Mouse (Mus musculus) midbrain, embryonic 14.5 days (tissue): ENCODE data around the gene Hpf1. TPM values are rescaled to one million over a fixed set of nuclear protein-coding genes. Genes with fewer than 3 reads are reported as not detected.
A peak's percentile ranks its signal among the peaks of the same experiment; 100 is the strongest.

Source experiments
- ATAC-seq: fragments of 200-750 bp; cut with Nextera tagmentation; 2 replicates; pipeline ENCODE4 v1.8.0; 2017; ENCODE audit warnings: moderate number of reproducible peaks, moderate library complexity; ENCODE audit not compliant: low FRiP score, low TSS enrichment
- DNase-seq: peaks from one replicate; pipeline ENCODE4 v3.0.0-alpha.2; 2015
- H3K27ac ChIP-seq: fragments of 300-500 bp; sonication (generic); replicated peaks from 2 replicates; pipeline ENCODE4 v1.5.1; 2014; ENCODE audit warnings: mild to moderate bottlenecking, low read depth, low read length, moderate library complexity
- H3K27me3 ChIP-seq: fragments of 300-500 bp; sonication (generic); 2 replicates; pipeline ENCODE4 v1.6.1; 2014; ENCODE audit warnings: low read length, control low read depth, mixed read lengths; ENCODE audit not compliant: control insufficient read depth, insufficient read depth
- H3K36me3 ChIP-seq: fragments of 300-500 bp; sonication (generic); 2 replicates; pipeline ENCODE4 v1.6.1; 2014; ENCODE audit warnings: low read length, control low read depth; ENCODE audit not compliant: control insufficient read depth, insufficient read depth
- H3K4me1 ChIP-seq: fragments of 300-500 bp; sonication (generic); 2 replicates; pipeline ENCODE4 v1.6.1; 2014; ENCODE audit warnings: mild to moderate bottlenecking, antibody characterized with exemption, low read length, control low read depth; ENCODE audit not compliant: control insufficient read depth, insufficient read depth
- H3K4me2 ChIP-seq: fragments of 300-500 bp; sonication (generic); 2 replicates; pipeline ENCODE4 v1.6.1; 2014; ENCODE audit warnings: mild to moderate bottlenecking, low read length, moderate library complexity
- H3K4me3 ChIP-seq: fragments of 300-500 bp; sonication (generic); replicated peaks from 2 replicates; pipeline ENCODE4 v1.5.1; 2014; ENCODE audit warnings: low read depth, low read length
- H3K9ac ChIP-seq: fragments of 300-500 bp; sonication (generic); replicated peaks from 2 replicates; pipeline ENCODE4 v1.6.1; 2014; ENCODE audit warnings: mild to moderate bottlenecking, low read length, moderate library complexity
- H3K9me3 ChIP-seq: fragments of 300-500 bp; sonication (generic); 2 replicates; pipeline ENCODE4 v1.6.1; 2016; ENCODE audit warnings: low read length, control low read depth, mixed read lengths; ENCODE audit not compliant: control insufficient read depth
- WGBS: fragments of 180-500 bp; shearing (Covaris S2); extraction: QIAGEN DNeasy Blood & Tissue Kit; methylation state at CpG from one replicate; pipeline ENCODE4 v1.1.7; 2014; 5-methylcytosine and 5-hydroxymethylcytosine counted together
- polyA plus RNA-seq: library from polyadenylated mRNA; unstranded; fragments of >200 nt; fragmentation: Nextera tagmentation; extraction: Ambion mirVana; gene quantifications from 2 replicates; pipeline ENCODE4 v1.2.1, GENCODE M21; 2014

The Hpf1 gene
- polyA plus RNA-seq, 1 experiment from 2014 or later = 95.8 TPM

DNA sequence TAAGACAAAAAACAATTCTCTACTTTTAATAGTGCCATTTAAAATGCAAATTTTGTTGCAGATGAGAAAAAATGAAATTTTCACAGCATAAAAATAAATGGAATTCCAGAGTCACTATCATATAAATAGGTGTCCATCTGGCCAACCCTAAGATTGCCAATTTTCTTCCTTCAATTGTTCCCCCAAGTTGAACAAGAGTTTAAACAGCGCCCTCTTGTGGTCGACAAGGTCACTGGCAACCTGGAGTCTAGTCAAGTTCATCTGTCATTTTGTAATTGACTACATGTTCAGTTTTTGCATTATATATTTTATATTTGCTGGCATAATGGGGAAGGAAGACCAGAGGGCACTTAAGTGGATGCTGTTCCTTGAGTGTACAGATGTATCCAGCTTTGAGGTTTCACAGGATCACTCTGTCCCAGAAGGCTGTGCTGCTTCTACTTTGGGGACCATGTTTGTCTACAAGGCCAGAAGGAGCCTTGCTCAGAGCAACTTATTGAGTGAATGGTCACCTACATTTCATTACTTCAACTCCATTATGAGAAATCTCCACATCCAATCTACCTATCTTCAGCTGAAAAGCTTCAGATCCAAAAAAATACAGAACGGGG is 24.6 kb upstream of the Hpf1 start:
- H3K4me2 ChIP-seq = no peak overlapping the region
- H3K36me3 ChIP-seq = no peaks in the 10 kb centered on the region
- peak; percentile 92 for DNase-seq
- H3K27me3 ChIP-seq = no peaks in the 10 kb centered on the region
- no peak overlapping the region for H3K4me3 ChIP-seq
- no peak overlapping the region for H3K9ac ChIP-seq
- no peak overlapping the region for H3K27ac ChIP-seq
- H3K9me3 ChIP-seq = no peaks in the 10 kb centered on the region
- 32% methylated on average over 3 of the region's 3 CpGs for WGBS
- H3K4me1 ChIP-seq = no peaks in the 10 kb centered on the region
- ATAC-seq = no peak; the same call in 1 of the 2 replicates

DNA sequence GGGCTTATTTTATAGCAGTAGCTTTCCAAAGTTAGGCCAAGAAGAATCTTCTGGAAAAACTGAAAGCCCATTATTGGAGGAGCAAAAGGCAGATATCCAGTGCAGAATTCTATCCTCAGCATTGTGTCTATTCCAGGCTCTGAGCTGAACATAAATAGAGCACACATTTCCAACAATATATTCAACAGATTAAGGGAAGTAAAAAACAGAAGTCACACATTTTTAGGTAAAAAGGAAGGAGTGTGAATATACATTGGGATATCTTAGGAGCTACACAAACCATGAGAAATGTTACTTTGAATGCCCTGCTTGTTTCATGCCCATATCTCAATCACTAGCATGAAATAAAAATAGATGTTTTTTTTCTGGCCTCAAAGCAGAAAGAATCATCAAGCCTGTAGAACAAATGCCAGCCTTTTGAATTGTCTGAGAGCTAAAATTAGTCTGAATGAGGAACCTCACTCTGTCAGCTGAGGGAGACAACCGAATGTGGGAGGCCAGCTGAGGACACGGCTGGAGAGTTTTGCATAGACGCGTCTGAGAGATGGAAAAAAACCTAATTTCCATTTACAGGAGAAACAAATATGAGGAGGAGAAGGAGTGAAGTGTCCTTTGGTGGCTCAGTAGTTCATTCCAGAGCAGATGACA is 22.6 kb upstream of the Hpf1 start:
- ATAC-seq (no peak), DNase-seq (no peak)
- Histone ChIP-seq H3K27me3 (no peaks in the 10 kb centered on the region), H3K4me1 (no peaks in the 10 kb centered on the region), H3K9me3 (no peaks in the 10 kb centered on the region), H3K4me2 (no peak overlapping the region), H3K4me3 (no peak overlapping the region), H3K9ac (no peak overlapping the region), H3K36me3 (no peaks in the 10 kb centered on the region), H3K27ac (no peak overlapping the region)
- WGBS = 67% methylated on average over 4 of the region's 4 CpGs

DNA sequence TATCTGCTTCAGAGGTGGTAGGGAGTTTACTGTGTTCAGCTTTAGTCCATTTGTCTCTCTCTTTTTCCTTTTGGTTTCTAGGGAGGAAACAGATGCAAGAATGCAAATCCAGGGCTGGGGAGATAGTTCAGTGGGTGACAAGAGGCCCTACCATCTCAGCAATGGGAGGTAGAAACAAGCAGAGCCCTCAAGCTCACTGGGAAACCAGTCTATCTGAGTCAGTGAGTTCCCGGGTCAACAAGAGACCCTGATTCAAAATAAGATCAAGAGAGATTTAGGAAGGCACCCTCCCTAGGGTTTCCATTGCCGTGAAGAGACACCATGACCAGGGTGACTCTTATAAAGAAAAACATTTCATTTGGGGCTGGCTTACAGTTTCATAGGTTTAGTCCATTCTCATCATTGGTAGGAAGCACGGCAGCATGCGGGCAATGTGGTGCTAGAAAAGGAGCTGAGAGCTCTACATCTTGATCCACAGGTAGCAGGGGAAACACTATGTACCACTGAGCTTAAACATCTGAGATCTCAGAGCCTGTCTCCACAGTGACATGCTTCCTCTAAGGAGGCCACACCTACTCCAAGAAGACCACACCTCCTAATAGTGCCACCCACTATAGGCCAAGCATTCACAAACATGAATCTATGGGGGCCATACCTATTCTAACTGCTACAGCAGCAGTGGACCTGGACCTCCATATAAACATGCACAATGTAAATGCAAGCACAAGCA is 21.8 kb upstream of the Hpf1 start:
- ATAC-seq = no peak
- Histone ChIP-seq H3K4me1 (no peaks in the 10 kb centered on the region), H3K27ac (no peak overlapping the region), H3K4me2 (no peak overlapping the region), H3K36me3 (no peaks in the 10 kb centered on the region), H3K9ac (no peak overlapping the region), H3K9me3 (no peaks in the 10 kb centered on the region), H3K27me3 (no peaks in the 10 kb centered on the region), H3K4me3 (no peak overlapping the region)
- no peak for DNase-seq
- WGBS = 89% methylated on average over 4 of the region's 4 CpGs

DNA sequence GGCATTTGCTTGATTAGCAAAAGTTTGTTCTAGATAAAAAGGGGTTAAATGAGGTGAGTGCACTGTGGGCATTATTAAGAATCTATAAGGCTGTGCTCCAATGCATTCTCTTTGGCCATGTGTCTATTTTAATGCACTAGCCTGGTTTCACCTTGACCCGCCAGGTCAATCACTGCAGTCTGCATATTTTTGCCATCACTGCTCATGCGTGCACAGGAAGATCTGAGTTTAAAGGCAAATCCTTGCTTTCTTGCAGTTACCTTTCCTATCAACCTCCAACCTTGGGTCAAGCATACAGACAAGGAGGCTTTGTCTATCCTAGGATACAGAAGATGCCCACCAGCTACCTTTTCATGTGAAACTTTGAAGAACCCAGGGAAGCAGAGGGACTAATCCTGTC is 20.5 kb upstream of the Hpf1 start:
- DNase-seq (no peak), ATAC-seq (no peak)
- Histone ChIP-seq H3K4me3 (no peak overlapping the region), H3K27me3 (no peaks in the 10 kb centered on the region), H3K4me1 (no peaks in the 10 kb centered on the region), H3K36me3 (no peaks in the 10 kb centered on the region), H3K9ac (no peak overlapping the region), H3K4me2 (no peak overlapping the region), H3K27ac (no peak overlapping the region), H3K9me3 (no peaks in the 10 kb centered on the region)
- WGBS = 88% methylated on average over 2 of the region's 2 CpGs

DNA sequence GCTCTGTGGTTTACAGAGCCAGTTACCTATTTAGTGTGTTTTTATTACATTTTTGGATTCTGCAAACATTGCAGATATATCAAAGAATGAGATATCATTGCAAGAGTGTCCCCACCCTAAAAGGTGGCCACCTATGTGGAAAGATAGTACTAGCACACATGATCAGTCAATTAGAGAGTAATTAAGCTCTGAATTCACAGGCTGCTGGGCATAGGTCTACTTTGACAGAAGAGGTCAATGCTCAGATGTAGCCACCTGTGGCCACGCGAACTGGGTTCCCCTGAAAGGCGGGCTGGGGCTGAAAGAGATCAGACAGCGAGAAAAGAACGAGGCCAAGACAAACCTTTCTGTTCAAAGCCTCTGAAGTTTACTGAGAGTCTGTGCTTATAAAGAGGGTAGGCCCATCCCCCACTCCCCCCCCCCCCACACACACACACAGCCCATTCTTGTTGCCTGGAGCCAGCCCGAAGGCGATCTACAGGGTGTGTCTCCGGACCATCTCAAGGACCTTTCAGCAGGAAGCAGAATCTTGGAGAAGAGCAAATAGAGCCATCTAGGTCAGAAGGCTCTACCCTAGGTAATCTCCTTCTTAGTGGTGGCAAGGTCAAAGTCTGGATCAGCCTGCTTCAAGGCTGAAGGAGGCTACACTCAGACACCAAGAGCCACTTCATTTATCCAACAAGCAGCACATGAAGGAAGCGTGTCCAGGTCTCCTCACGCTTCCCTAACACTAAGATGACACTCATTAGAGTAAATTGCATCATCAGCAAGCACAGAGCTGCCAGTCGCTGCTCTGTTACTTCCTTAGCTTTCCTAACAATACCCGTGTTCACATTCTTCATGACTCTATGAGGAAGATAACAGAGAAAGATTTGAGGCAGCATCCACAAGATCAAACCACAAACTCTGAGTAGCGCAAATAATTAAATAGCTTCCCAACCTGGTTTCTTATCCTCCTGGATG is 19.7 kb upstream of the Hpf1 start:
- Histone ChIP-seq H3K4me3 (no peak overlapping the region), H3K36me3 (no peaks in the 10 kb centered on the region), H3K27ac (no peak overlapping the region), H3K9ac (no peak overlapping the region), H3K27me3 (no peaks in the 10 kb centered on the region), H3K4me2 (no peak overlapping the region), H3K4me1 (no peaks in the 10 kb centered on the region), H3K9me3 (no peaks in the 10 kb centered on the region)
- ATAC-seq (no peak), DNase-seq (no peak)
- 85% methylated on average over 13 of the region's 13 CpGs for WGBS

DNA sequence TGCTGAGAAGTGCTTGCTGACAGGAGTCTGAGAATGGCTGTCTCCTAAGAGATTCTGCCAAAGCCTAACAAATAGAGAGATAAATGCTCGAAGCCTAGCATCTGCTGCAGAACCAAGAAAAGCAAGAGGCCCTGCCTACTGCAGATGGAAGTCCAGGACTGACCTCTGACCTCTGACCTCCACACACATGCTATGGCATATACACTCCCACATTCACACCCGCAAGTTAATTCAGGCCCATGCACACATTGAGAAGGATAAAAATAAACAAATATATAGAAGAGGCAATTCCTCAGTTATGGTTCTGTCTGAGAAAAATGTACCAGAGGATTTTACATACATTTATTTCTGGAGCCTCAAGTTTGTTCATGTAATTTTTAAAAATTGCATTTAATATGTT is 11.6 kb upstream of the Hpf1 start:
- Histone ChIP-seq H3K4me3 (no peak overlapping the region), H3K4me1 (no peaks in the 10 kb centered on the region), H3K27ac (no peak overlapping the region), H3K4me2 (no peak overlapping the region), H3K9me3 (no peaks in the 10 kb centered on the region), H3K27me3 (no peaks in the 10 kb centered on the region), H3K36me3 (no peaks in the 10 kb centered on the region), H3K9ac (no peak overlapping the region)
- ATAC-seq (no peak), DNase-seq (no peak)
- 77% methylated on average over 2 of the region's 2 CpGs for WGBS

DNA sequence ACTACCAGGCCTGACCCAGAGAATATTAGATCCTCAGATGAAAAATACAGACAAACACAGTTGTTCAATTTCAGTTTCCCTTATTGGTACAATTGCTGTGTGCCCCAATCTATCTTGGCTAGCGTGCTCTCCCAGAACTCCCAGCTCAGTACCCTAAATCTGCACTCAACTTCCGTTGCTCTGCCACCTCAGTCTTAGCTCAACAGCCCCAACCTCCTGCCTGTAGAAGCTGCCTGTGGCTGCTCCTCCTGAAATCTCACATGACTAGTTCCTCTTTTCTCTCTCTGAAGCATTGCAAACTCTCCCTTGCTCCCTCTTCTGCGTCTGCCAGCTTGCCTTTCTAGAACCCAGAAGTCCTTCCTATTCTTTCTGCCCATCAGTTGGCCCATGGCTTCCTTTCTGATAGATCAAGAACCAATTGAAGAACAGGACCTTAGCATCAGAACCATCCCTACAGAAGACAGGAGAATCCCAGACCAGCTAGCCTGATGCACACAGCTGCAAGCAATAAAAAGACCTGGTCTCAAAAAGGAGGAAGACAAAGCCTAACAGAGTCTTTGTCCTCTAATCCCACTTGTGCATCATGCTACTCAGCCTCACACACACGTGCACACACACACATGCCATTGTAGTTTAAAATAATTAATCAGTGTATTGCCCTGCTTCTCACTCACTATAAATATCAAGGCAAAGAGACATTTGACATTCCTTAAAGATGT is 6.6 kb upstream of the Hpf1 start:
- Histone ChIP-seq H3K36me3 (no peaks in the 10 kb centered on the region), H3K9ac (no peak overlapping the region), H3K27ac (no peak overlapping the region), H3K4me1 (no peaks in the 10 kb centered on the region), H3K4me2 (no peak overlapping the region), H3K9me3 (no peaks in the 10 kb centered on the region), H3K27me3 (no peaks in the 10 kb centered on the region), H3K4me3 (no peak overlapping the region)
- ATAC-seq (no peak), DNase-seq (no peak)
- 66% methylated on average over 4 of the region's 4 CpGs for WGBS

DNA sequence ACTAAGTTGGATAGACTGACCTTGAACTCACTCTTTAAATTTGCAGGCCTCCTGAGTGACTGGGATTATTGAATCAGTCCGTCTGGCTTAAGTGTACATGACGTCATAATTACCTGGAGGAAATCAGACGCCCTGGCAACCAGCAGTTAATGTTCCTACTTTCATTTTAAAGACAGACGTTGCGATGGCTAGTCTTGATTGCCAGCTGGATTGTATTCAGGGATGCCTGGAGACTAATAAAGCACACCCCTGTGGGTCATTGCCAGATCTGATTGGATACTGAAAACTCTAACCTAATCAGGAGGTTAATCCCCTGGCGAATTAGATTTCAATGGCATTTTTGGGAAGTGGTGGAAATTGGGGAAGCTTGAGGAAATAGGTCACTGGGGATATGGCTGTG is 3.5 kb upstream of the Hpf1 start:
- Histone ChIP-seq H3K27ac (no peak overlapping the region), H3K4me3 (no peak overlapping the region), H3K9me3 (no peaks in the 10 kb centered on the region), H3K36me3 (no peaks in the 10 kb centered on the region), H3K9ac (no peak overlapping the region), H3K4me2 (no peak overlapping the region), H3K4me1 (peaks cover 9% of the 10 kb centered on the region), H3K27me3 (no peaks in the 10 kb centered on the region)
- DNase-seq = no peak
- no peak for ATAC-seq
- WGBS = 43% methylated on average over 6 of the region's 6 CpGs
